ENCODE assay signal across 9 mouse cellular contexts in genomic region chr2:26901834-26902400, GRCm38 (mm10). TPM values are rescaled to one million over a fixed set of nuclear protein-coding genes. Genes with fewer than 3 reads are reported as not detected.
DNase-seq lines count a peak whose midpoint lies in the region; ATAC-seq and TF ChIP-seq lines count a peak whose summit lies in the region.
"Had no signal": no experiment of that assay in that cellular context is flagged by ENCODE, and none has a peak within 500 bp of the region (broad histone marks: within the 10 kb centered on the region; RNA-seq: fewer than 3 reads in every experiment).

No protein-coding gene starts in this region.

- H3K27me3 ChIP-seq in heart, embryonic 14.5 days (ENCODE audit: control insufficient read depth, insufficient read depth, low read length) = no peaks in the 10 kb centered on the region
- no peaks in the 10 kb centered on the region for H3K27me3 ChIP-seq in E14TG2a.4 (ENCODE audit: insufficient read depth, low read length)
- H3K27me3 ChIP-seq in forebrain, postnatal 0 days (ENCODE audit: insufficient read depth, low read length) = no peaks in the 10 kb centered on the region
- no peaks in the 10 kb centered on the region for H3K27me3 ChIP-seq in liver, postnatal 0 days (ENCODE audit: insufficient read depth, low read length)
- H3K27me3 ChIP-seq: Patski had no signal

- peaks cover 58% of the 10 kb centered on the region for H3K36me3 ChIP-seq in heart, embryonic 14.5 days (ENCODE audit: control insufficient read depth, insufficient read depth, low read length)
- H3K36me3 ChIP-seq in E14TG2a.4 (ENCODE audit: insufficient read depth, low read length) = peaks cover 84% of the 10 kb centered on the region
- peaks cover 57% of the 10 kb centered on the region for H3K36me3 ChIP-seq in forebrain, postnatal 0 days (ENCODE audit: insufficient read depth)
- peaks cover 45% of the 10 kb centered on the region for H3K36me3 ChIP-seq in liver, postnatal 0 days (replicated peaks; ENCODE audit: insufficient read depth, low read length)

- TF ChIP-seq EP300 in liver, postnatal 0 days (IDR thresholded peaks at IDR 0.05; ENCODE audit: low read depth) = no peak

- no peak for ATAC-seq in heart, embryonic 14.5 days (ENCODE audit: insufficient number of reproducible peaks, insufficient read depth, low FRiP score, low read depth)
- ATAC-seq in forebrain, postnatal 0 days = no peak
- no peak for ATAC-seq in liver, postnatal 0 days
- ATAC-seq in CD4-positive, CD25-positive, alpha-beta regulatory T cell, adult 4 months = no peak

- H3K4me1 ChIP-seq in heart, embryonic 14.5 days (ENCODE audit: control insufficient read depth in 2 of 2, insufficient read depth in 2 of 2, low read length in 2 of 2) = peaks cover 6 to 19% of the 10 kb centered on the region in 2 experiments
- peaks cover 55% of the 10 kb centered on the region for H3K4me1 ChIP-seq in E14TG2a.4 (replicated peaks; ENCODE audit: low read depth, low read length)
- peaks cover 12% of the 10 kb centered on the region for H3K4me1 ChIP-seq in forebrain, postnatal 0 days (ENCODE audit: insufficient read depth)
- H3K4me1 ChIP-seq in liver, postnatal 0 days (ENCODE audit: insufficient read depth) = peaks cover 22% of the 10 kb centered on the region

- peak overlapping the region; percentile 90 for H3K9ac ChIP-seq in heart, embryonic 14.5 days (ENCODE audit: low read length)
- H3K9ac ChIP-seq in forebrain, postnatal 0 days = peak overlapping the region; percentile 77
- H3K9ac ChIP-seq in liver, postnatal 0 days (replicated peaks) = peak overlapping the region; percentile 77

- 8% methylated on average over 7 of the region's 7 CpGs for WGBS in heart, embryonic 14.5 days
- 13% methylated on average over 7 of the region's 7 CpGs for WGBS in forebrain, postnatal 0 days
- 2% methylated on average over 7 of the region's 7 CpGs for WGBS in liver, postnatal 0 days (ENCODE audit: insufficient replicate concordance)

- DNase-seq in heart, adult 18-20 months = no peak
- no peak for DNase-seq in forebrain, postnatal 0 days
- no peak for DNase-seq in liver, postnatal 0 days
- no peak for DNase-seq in adipocyte (ENCODE audit: low spot score)
- DNase-seq in gastrocnemius, postnatal 10 days = no peak

- no peaks in the 10 kb centered on the region for H3K9me3 ChIP-seq in heart, embryonic 14.5 days (ENCODE audit: control insufficient read depth, low read length)
- no peaks in the 10 kb centered on the region; the same call in none of the 2 replicates for H3K9me3 ChIP-seq in E14TG2a.4 (ENCODE audit: low read length)
- no peaks in the 10 kb centered on the region for H3K9me3 ChIP-seq in forebrain, postnatal 0 days (ENCODE audit: low read length)
- H3K9me3 ChIP-seq in liver, postnatal 0 days (ENCODE audit: low read length) = no peaks in the 10 kb centered on the region

- H3K4me2 ChIP-seq in heart, embryonic 14.5 days (ENCODE audit: low read length) = peak overlapping the region; percentile 86
- peak overlapping the region; percentile 81 for H3K4me2 ChIP-seq in forebrain, postnatal 0 days (ENCODE audit: low read depth)
- H3K4me2 ChIP-seq in liver, postnatal 0 days (ENCODE audit: low read depth, low read length) = peak overlapping the region; percentile 82

- H3K4me3 ChIP-seq in heart, embryonic 14.5 days (ENCODE audit: control insufficient read depth in 1 of 2, insufficient read depth in 1 of 2, low read depth in 1 of 2, low read length in 2 of 2) = peak overlapping the region; percentile 67 to 90
- peak overlapping the region; percentile 98 for H3K4me3 ChIP-seq in E14TG2a.4 (replicated peaks; ENCODE audit: low read length)
- peak overlapping the region; percentile 63 for H3K4me3 ChIP-seq in forebrain, postnatal 0 days (ENCODE audit: low read depth, low read length)
- H3K4me3 ChIP-seq in liver, postnatal 0 days (ENCODE audit: low read depth, low read length) = peak overlapping the region; percentile 78

- peak overlapping the region in 1 of 2 experiments; percentile 88; a peak in 2 of 4 replicates for H3K27ac ChIP-seq in heart, embryonic 14.5 days (replicated peaks in 1 of 2; ENCODE audit: control insufficient read depth in 1 of 2, insufficient read depth in 1 of 2, low read depth in 2 of 2, low read length in 2 of 2)
- H3K27ac ChIP-seq in forebrain, postnatal 0 days (ENCODE audit: low read depth, low read length) = peak overlapping the region; percentile 87; the same call in 1 of the 2 replicates
- peak overlapping the region; percentile 87 for H3K27ac ChIP-seq in liver, postnatal 0 days (ENCODE audit: low read depth)

- TF ChIP-seq CTCF in E14TG2a.4 (conservative IDR thresholded peaks at IDR 0.05; ENCODE audit: low read length) = no peak
- no peak for TF ChIP-seq CTCF in forebrain, postnatal 0 days (IDR thresholded peaks at IDR 0.05; ENCODE audit: low read depth)
- no peak for TF ChIP-seq CTCF in liver, postnatal 0 days (IDR thresholded peaks at IDR 0.05; ENCODE audit: low read depth)

RNA-seq across cellular contexts. Expression of gene Surf6, which starts 0.8 kb away (rescaled TPM):
- polyA plus RNA-seq in heart, embryonic 14.5 days (2014; fragmentation: Nextera tagmentation; extraction: Ambion mirVana) = 7.6 and 9.6 TPM in 2 replicates
- 10 to 100 TPM; 11.7 to 14.2 TPM for total RNA-seq in heart, adult 18-20 months (2021)
- 25.9 and 33.6 TPM in 2 replicates for total RNA-seq in forebrain, postnatal 0 days (2014; rRNA removed)
- polyA plus RNA-seq in forebrain, postnatal 0 days (2015; fragmentation: Nextera tagmentation; extraction: Ambion mirVana) = 18.9 and 22.2 TPM in 2 replicates
- polyA plus RNA-seq in liver, postnatal 0 days (2015; fragmentation: Nextera tagmentation; extraction: Ambion mirVana) = 7.5 and 8.4 TPM in 2 replicates
- polyA plus RNA-seq in CD4-positive, CD25-positive, alpha-beta regulatory T cell, adult 4 months (2017; shearing (Covaris generic)) = 10 to 100 TPM; 27.3 to 56.2 TPM
- 10 to 100 TPM; 12.9 to 14.7 TPM for total RNA-seq in gastrocnemius, postnatal 10 days (2021)

RNA-seq across cellular contexts. Expression of gene Med22, which starts 8.6 kb away (rescaled TPM):
- polyA plus RNA-seq in heart, embryonic 14.5 days (2014; fragmentation: Nextera tagmentation; extraction: Ambion mirVana) = 34.3 and 38.2 TPM in 2 replicates
- total RNA-seq in heart, adult 18-20 months (2021) = 10 to 100 TPM; 24.7 to 25.6 TPM
- total RNA-seq in forebrain, postnatal 0 days (2014; rRNA removed) = 110 and 116 TPM in 2 replicates
- polyA plus RNA-seq in forebrain, postnatal 0 days (2015; fragmentation: Nextera tagmentation; extraction: Ambion mirVana) = 163 and 180 TPM in 2 replicates
- 13.2 and 14.4 TPM in 2 replicates for polyA plus RNA-seq in liver, postnatal 0 days (2015; fragmentation: Nextera tagmentation; extraction: Ambion mirVana)
- polyA plus RNA-seq in CD4-positive, CD25-positive, alpha-beta regulatory T cell, adult 4 months (2017; shearing (Covaris generic)) = 10 to 100 TPM; 10.6 to 19.6 TPM
- total RNA-seq in gastrocnemius, postnatal 10 days (2021) = 10 to 100 TPM; 21.9 to 22.8 TPM

RNA-seq across cellular contexts. Expression of gene Rpl7a, which starts 8.6 kb away (rescaled TPM):
- 410 and 428 TPM in 2 replicates for polyA plus RNA-seq in heart, embryonic 14.5 days (2014; fragmentation: Nextera tagmentation; extraction: Ambion mirVana)
- total RNA-seq in heart, adult 18-20 months (2021) = 100 to 1,000 TPM; 282 to 289 TPM
- 1,164 and 1,963 TPM in 2 replicates for total RNA-seq in forebrain, postnatal 0 days (2014; rRNA removed)
- polyA plus RNA-seq in forebrain, postnatal 0 days (2015; fragmentation: Nextera tagmentation; extraction: Ambion mirVana) = 522 and 611 TPM in 2 replicates
- 341 and 347 TPM in 2 replicates for polyA plus RNA-seq in liver, postnatal 0 days (2015; fragmentation: Nextera tagmentation; extraction: Ambion mirVana)
- 1,000 to 10,000 TPM in 1 of 2 experiments, 100 to 1,000 TPM in 1; 646 to 1,008 TPM for polyA plus RNA-seq in CD4-positive, CD25-positive, alpha-beta regulatory T cell, adult 4 months (2017; shearing (Covaris generic))
- total RNA-seq in gastrocnemius, postnatal 10 days (2021) = 100 to 1,000 TPM; 415 to 419 TPM

RNA-seq across cellular contexts. Expression of gene Surf2, which starts 14.2 kb away (rescaled TPM):
- polyA plus RNA-seq in heart, embryonic 14.5 days (2014; fragmentation: Nextera tagmentation; extraction: Ambion mirVana) = 26.2 and 28.4 TPM in 2 replicates
- 10 to 100 TPM; 12.8 to 15.3 TPM for total RNA-seq in heart, adult 18-20 months (2021)
- total RNA-seq in forebrain, postnatal 0 days (2014; rRNA removed) = 31.0 and 36.9 TPM in 2 replicates
- 52.1 and 55.1 TPM in 2 replicates for polyA plus RNA-seq in forebrain, postnatal 0 days (2015; fragmentation: Nextera tagmentation; extraction: Ambion mirVana)
- 14.6 and 15.3 TPM in 2 replicates for polyA plus RNA-seq in liver, postnatal 0 days (2015; fragmentation: Nextera tagmentation; extraction: Ambion mirVana)
- 10 to 100 TPM; 51.4 to 64.4 TPM for polyA plus RNA-seq in CD4-positive, CD25-positive, alpha-beta regulatory T cell, adult 4 months (2017; shearing (Covaris generic))
- 10 to 100 TPM; 14.0 to 15.4 TPM for total RNA-seq in gastrocnemius, postnatal 10 days (2021)

RNA-seq across cellular contexts. Expression of gene Surf1, which starts 14.4 kb away (rescaled TPM):
- 44.8 and 48.4 TPM in 2 replicates for polyA plus RNA-seq in heart, embryonic 14.5 days (2014; fragmentation: Nextera tagmentation; extraction: Ambion mirVana)
- total RNA-seq in heart, adult 18-20 months (2021) = 10 to 100 TPM; 61.3 to 61.6 TPM
- total RNA-seq in forebrain, postnatal 0 days (2014; rRNA removed) = 72.3 and 80.8 TPM in 2 replicates
- polyA plus RNA-seq in forebrain, postnatal 0 days (2015; fragmentation: Nextera tagmentation; extraction: Ambion mirVana) = 106 and 112 TPM in 2 replicates
- 29.8 and 30.1 TPM in 2 replicates for polyA plus RNA-seq in liver, postnatal 0 days (2015; fragmentation: Nextera tagmentation; extraction: Ambion mirVana)
- polyA plus RNA-seq in CD4-positive, CD25-positive, alpha-beta regulatory T cell, adult 4 months (2017; shearing (Covaris generic)) = 100 to 1,000 TPM; 100 to 116 TPM
- 10 to 100 TPM; 33.3 to 37.6 TPM for total RNA-seq in gastrocnemius, postnatal 10 days (2021)
